Mouse (Mus musculus): ENCODE data around the gene Hivep3. TPM values are rescaled to one million over a fixed set of nuclear protein-coding genes. Genes with fewer than 3 reads are reported as not detected.

The Hivep3 gene
- total RNA-seq, 4 experiments from 2014 or later = 44.8 to 49.2 (median 47.6) TPM

GRCm38 (mm10) chr4:120077322-120077721 is 343.7 kb downstream of the Hivep3 start:
- peak in 1 of 2 experiments; percentile 67 for DNase-seq (ENCODE audit: low spot score in 2 of 2)

DNA sequence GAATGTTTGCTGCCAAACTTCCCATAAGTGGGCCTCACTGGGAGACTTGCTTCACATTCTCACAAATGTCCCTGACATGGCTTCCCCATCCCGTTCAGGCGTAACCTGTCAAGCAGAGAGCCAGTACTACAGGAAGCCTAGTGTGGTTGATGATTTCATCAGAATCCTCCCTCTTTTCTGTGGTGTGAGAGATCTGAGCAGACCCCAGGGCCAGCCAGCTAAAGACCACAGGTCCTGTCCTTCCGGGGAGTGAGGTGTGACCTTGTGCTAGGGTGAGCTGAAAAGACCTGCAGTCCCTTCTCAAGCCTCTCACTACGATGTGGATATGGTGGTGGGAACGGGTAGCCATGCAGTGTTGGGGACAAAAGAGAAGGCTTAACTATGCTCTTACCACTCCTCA is 348.9 kb downstream of the Hivep3 start:
- no peak for DNase-seq (ENCODE audit: low spot score in 2 of 2)

DNA sequence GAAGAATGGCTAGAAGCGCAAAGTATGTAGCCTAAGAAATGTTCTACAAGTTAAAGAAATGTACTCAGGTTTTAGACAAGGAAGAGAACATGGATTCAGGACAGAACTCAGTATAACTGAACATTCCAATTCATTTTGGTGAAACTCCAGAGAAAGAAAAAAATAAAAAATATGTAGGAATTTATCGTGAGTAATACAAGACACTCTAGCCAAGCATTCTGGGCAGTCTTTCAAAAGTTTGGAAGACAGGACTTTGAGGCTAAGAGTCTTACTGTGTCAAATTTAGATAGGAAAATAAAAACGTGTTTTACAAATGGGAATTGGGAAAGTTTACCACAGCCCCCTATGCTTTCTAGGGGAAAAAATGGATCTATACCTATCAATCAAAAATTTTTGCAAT is 350.1 kb downstream of the Hivep3 start:
- DNase-seq (ENCODE audit: low spot score in 2 of 2) = no peak

DNA sequence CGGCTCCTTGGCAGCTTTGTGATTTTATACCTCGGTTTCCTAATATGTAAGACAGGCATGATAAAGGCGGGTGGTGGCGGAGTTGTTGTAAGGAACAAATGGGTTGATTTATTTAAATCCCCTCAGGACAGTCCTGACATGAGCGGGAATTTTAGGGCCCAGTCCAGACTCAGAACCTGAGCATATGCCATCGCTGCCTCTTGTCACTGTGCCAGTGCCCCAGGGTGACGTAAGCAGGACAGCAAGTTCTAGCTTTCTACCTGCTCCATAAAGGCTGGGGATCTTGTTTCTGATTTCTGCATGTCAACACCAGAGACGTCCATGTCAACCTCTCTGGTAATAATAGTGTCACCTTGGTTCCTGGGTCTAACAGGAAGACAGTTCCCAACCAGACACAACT is 356.0 kb downstream of the Hivep3 start:
- DNase-seq (ENCODE audit: low spot score in 2 of 2) = no peak

- DNase-seq (ENCODE audit: low spot score in 2 of 2) = no peak
Measured at GRCm38 (mm10) chr4:120091997-120092783, 358.6 kb downstream of the Hivep3 start.

DNA sequence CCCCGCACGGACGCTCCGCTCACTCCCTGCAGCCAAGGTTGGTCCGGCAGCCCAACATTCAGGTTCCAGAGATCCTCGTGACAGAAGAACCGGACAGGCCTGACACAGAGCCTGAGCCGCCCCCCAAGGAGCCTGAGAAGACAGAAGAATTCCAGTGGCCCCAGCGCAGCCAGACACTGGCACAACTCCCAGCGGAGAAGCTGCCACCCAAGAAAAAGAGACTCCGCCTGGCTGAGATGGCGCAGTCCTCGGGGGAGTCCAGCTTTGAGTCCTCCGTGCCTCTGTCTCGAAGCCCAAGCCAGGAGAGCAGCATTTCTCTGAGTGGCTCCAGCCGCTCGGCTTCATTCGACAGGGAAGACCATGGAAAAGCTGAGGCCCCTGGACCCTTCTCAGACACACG is 363.4 kb downstream of the Hivep3 start:
- DNase-seq (ENCODE audit: low spot score in 2 of 2) = no peak

GRCm38 (mm10) chr4:120101186-120101585 is 367.6 kb downstream of the Hivep3 start:
- DNase-seq (ENCODE audit: low spot score in 2 of 2) = no peak

- peak in 1 of 2 experiments; percentile 66 for DNase-seq (ENCODE audit: low spot score in 2 of 2)
Measured at GRCm38 (mm10) chr4:120104599-120104998, 371.0 kb downstream of the Hivep3 start.

GRCm38 (mm10) chr4:120106362-120106761 is 372.8 kb downstream of the Hivep3 start:
- no peak for DNase-seq (ENCODE audit: low spot score in 2 of 2)

GRCm38 (mm10) chr4:120107787-120108186 is 374.2 kb downstream of the Hivep3 start:
- DNase-seq (ENCODE audit: low spot score in 2 of 2) = no peak

DNA sequence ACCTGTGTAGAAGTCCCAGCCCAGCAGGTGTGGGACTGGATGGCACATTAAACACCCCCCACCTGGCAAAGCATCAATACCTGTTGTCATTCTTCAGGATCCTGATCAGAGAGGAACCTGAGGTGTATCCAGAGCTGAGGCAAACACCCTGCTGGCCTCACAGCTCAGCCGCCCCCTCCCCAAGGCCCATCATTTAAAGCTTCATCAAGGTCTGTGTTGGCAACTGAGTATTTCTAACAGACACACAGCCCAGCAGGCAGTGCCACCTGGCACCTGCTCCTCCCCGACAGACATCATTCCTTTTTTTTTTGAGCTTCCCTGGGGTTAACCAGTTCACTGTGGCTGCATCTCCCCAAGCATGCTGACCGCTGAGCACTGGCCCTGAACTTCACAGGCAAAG is 381.9 kb downstream of the Hivep3 start:
- DNase-seq (ENCODE audit: low spot score in 2 of 2) = no peak

GRCm38 (mm10) chr4:120116312-120116711 is 382.7 kb downstream of the Hivep3 start:
- no peak for DNase-seq (ENCODE audit: low spot score in 2 of 2)

DNA sequence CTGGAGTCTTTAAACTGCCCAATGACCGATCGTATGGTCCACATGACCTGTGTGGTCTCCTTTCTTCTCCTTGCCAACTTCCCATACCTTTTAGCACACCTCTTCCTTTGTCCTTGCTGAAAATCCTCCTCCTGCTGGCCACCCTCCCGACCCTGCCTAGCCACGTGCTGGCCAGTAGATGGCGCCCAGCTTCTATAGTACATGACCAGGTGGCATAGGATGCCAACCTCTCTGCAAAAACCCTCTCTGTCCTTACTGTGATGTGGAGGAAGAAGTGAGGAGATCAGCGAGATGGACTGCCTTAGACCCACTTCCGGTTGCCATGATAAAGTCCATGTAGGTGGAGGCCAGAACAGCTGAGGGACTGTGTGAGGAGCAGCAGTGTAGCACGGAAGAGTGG is 386.7 kb downstream of the Hivep3 start:
- DNase-seq (ENCODE audit: low spot score in 2 of 2) = no peak

DNA sequence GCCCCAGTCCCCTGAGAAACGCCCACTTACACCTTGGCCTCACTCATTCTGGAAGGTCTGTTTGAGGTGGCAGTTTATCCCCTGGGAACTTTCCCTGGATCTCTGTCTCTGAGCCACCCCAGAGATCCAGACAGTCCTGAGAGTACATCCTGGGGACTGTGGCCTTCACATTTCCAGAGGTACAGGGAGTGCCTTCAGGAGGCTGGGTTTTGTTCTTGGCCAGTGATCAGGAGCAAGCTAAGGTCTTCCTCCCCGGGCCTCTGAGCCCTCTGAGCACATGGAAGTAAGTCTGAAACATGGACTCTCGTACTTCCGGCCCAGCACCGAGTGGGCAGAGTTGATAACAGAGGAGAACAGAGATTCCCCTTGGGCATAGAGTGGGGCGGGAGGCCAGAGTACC is 391.1 kb downstream of the Hivep3 start:
- no peak for DNase-seq (ENCODE audit: low spot score in 2 of 2)

DNA sequence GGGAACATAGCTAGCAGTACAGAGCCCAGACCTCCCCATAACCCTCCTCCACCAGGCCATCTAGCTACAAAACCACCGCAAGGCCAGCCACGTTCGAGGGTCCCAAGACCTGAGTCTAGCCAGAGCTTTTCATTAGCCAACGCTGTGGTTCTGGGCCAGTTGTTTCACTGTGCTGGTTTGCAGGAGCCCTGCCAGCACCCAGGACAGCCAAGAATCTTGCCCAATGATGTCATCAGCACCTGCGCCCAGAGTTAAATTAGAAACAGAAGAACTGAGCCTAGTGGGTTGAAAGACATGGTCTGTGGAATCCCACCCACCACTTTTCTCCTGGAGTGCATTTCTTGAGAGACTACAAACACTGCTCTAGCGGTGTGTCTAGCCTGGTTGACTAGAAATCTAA is 392.5 kb downstream of the Hivep3 start:
- peak in 1 of 2 experiments; percentile 68 for DNase-seq (ENCODE audit: low spot score in 2 of 2)

- DNase-seq (ENCODE audit: low spot score in 2 of 2) = no peak
Measured at GRCm38 (mm10) chr4:120127333-120127732, 393.7 kb downstream of the Hivep3 start.

DNA sequence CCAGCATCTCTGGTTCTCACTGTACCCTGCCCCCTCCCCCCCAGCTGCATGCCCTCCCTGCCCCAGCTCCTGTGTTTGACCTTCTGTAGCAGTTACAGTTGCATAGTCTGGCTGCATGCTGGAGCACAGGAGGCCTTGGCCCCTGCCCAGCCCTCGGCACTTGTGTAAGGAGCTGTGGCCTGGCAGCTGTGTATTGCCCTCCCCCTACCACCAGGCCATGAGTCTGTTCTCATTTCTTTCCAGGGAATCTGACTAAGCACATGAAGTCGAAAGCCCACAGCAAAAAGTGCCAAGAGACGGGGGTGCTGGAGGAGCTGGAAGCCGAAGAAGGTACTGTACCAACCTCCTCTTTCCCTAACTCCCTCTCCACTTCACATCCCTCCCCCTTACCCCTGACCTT is 394.4 kb downstream of the Hivep3 start:
- peak in 1 of 2 experiments; percentile 61 for DNase-seq (ENCODE audit: low spot score in 2 of 2)

DNA sequence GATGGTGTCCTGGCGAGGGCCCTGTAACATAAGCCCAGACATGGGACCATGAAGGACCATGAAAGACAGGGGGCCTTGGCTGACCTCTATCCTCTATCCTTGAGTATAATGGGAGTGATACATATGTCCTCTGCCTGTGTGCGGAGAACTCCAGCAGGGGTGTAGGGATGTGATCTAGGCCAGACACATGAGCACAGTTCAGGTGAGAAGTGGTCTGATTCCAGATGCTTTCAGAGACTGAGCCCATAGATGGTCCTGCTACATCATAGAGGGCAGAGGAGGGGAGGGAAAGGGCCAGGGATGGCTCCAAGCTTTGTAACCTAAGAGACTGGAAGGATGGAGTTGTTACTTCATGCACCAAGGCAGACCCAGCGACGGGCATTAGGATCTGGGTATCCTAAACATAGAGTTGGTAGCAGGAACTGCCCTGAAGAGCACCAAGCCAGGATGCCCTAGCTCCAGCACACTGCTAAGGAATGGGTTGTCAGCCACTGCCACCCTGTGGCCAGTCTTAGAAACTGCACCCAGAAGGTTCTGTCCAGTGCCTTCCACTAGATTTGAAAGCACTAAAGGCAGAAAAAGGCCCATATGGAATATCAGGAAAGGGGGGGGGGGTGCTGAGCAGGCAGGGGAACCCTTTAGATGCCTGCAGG is 395.8 kb downstream of the Hivep3 start:
- no peak for DNase-seq (ENCODE audit: low spot score in 2 of 2)

DNA sequence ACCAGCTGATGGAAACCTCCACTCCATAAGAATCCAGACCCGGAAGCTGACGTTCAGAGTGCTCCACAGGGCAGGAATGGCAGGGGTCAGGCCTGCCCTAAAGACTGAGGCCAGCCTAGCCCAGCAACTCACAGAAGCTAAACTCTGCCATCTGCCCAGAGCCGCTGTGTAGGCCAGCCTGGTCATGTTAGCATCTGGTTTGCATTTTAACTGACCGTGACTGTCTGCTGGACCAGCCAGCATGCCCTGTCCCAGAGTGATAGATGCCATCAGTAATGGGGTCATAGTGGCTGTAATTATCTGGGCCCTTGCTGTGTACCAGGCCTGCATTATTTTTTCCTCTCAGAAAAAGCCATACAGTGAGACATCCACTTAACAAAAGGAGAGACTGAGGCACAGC is 397.3 kb downstream of the Hivep3 start:
- DNase-seq (ENCODE audit: low spot score in 2 of 2) = no peak

GRCm38 (mm10) chr4:120131441-120132220 is 398.0 kb downstream of the Hivep3 start:
- DNase-seq (ENCODE audit: low spot score in 2 of 2) = no peak

DNA sequence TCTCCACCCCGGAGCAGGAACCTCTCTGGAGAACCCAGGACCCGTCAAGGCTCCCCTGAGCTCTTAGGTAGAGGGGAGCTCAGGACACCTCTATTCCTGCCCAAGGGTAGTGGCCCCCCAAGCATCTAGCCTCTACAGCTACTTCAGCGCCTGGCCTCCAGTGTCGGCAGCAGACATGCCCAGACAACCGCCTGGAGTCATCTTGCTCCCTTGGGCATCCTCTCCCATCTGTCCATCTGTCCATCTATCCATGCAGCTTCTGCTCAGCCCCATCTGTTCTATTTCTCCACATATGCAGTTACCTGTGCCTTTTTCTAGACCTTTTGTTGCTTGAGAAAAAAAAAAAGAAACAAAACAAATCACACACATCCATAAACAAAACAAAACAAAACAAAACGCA is 400.6 kb downstream of the Hivep3 start:
- no peak for DNase-seq (ENCODE audit: low spot score in 2 of 2)

GRCm38 (mm10) chr4:120141810-120142209 is 408.2 kb downstream of the Hivep3 start:
- DNase-seq (ENCODE audit: low spot score in 2 of 2) = no peak

Measured in left cerebral cortex, adult 8-10 months (tissue).